8 mouse cellular contexts compared by ENCODE assay signal in genomic region chr8:105880754-105881520, GRCm38 (mm10). TPM values are rescaled to one million over a fixed set of nuclear protein-coding genes. Genes with fewer than 3 reads are reported as not detected.
DNase-seq lines count a peak whose midpoint lies in the region; ATAC-seq lines count a peak whose summit lies in the region.

Gene Edc4, plus strand, starts transcription at chr8:105880881.

- H3K4me2 ChIP-seq in hindbrain, embryonic 14.5 days (replicated peaks), result peak within 1 kb of the TSS; percentile 72

- H3K9ac ChIP-seq in hindbrain, embryonic 14.5 days, result peak within 1 kb of the TSS; percentile 89

- 1% methylated on average over 45 of the region's 45 CpGs for WGBS in hindbrain, embryonic 14.5 days

- peak; percentile 86 for ATAC-seq in hindbrain, embryonic 14.5 days (ENCODE audit: low FRiP score)

- peaks cover 59% of the 10 kb centered on the region for H3K36me3 ChIP-seq in hindbrain, embryonic 14.5 days (replicated peaks; ENCODE audit: control insufficient read depth, insufficient read depth)

- H3K9me3 ChIP-seq in hindbrain, embryonic 14.5 days (ENCODE audit: control insufficient read depth, low read length), result no peaks in the 10 kb centered on the region

- H3K4me3 ChIP-seq in hindbrain, embryonic 14.5 days (replicated peaks; ENCODE audit: low read length), result peak within 1 kb of the TSS; percentile 81

- DNase-seq in T-cell, adult 2 months (ENCODE audit: low spot score), result peak; percentile 84
- peak; percentile 91 for DNase-seq in cerebellum, postnatal 25 days
- peak; percentile 85 to 89 for DNase-seq in frontal cortex, postnatal 36 days (ENCODE audit: low spot score in 2 of 2)
- peak; percentile 88 for DNase-seq in hindbrain, embryonic 14.5 days (ENCODE audit: low spot score)
- DNase-seq in layer of hippocampus, postnatal 25 days (ENCODE audit: extremely low spot score in 1 of 2, low spot score in 1 of 2), result peak; percentile 82 to 85
- DNase-seq in lung, postnatal 36 days, result peak; percentile 90
- DNase-seq in retina, embryonic 14.5 days (ENCODE audit: low spot score), result peak; percentile 90
- DNase-seq in thymus, postnatal 4 days, result peak; percentile 89

- no peak within 1 kb of the TSS for H3K27ac ChIP-seq in hindbrain, embryonic 14.5 days

- no peaks in the 10 kb centered on the region for H3K27me3 ChIP-seq in hindbrain, embryonic 14.5 days (ENCODE audit: control insufficient read depth, insufficient read depth, low read length)

- peaks cover 27% of the 10 kb centered on the region for H3K4me1 ChIP-seq in hindbrain, embryonic 14.5 days (replicated peaks; ENCODE audit: control insufficient read depth, insufficient read depth, low read length)

RNA-seq across cellular contexts. Expression of gene Edc4, which starts in this region (rescaled TPM):
- 40.1 and 46.6 TPM in 2 replicates for polyA plus RNA-seq in hindbrain, embryonic 14.5 days (2014; fragmentation: Nextera tagmentation; extraction: Ambion mirVana)
- 10 to 100 TPM; 59.9 to 72.4 TPM for total RNA-seq in layer of hippocampus, postnatal 25 days (2021)
